Mouse (Mus musculus) hematopoietic stem cell, adult 5-6 weeks (primary cell): ENCODE measurements at regions not wholly inside any gene's neighbourhood (a gene's known extent, or its start where the extent isn't known, plus 50 kb on each side); places are given as distances from the start of the nearest gene placed in this dataset.

Experiments
- ATAC-seq, 2 experiments: fragments of 125-278 bp in 1 of 2; replicated peaks in 1 of 2; 2 replicates each; pipeline ENCODE4 v1.8.0; 2016 to 2017; ENCODE audit warnings: inconsistent platforms in 2 of 2, mild to moderate bottlenecking in 2 of 2, moderate number of reproducible peaks in 2 of 2, low read depth in 1 of 2, moderate TSS enrichment in 1 of 2; ENCODE audit not compliant: low FRiP score in 2 of 2, poor library complexity in 2 of 2, severe bottlenecking in 2 of 2, insufficient read depth in 1 of 2, low TSS enrichment in 1 of 2

DNA sequence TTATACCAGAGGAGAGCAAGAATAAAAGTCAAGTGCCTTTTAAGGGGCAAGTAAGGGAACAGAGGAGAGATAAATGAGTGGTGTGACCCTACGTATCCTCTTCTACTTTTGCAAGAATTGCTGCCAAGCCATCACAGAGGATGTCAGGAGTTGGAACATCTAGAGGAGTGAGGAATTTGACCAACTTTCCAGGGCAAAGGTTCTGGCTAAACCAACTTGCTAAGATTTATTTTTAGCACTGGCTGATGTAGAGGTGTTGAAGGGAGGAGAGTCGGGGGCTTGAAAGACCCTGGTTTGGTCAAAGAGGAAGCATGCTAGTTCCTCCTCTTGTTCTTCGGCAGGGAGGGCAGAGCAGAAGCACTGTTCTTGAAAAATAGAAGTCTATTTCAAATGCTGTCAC lies 113.8 kb upstream of the Dcbld2 start:
- no peak for ATAC-seq

DNA sequence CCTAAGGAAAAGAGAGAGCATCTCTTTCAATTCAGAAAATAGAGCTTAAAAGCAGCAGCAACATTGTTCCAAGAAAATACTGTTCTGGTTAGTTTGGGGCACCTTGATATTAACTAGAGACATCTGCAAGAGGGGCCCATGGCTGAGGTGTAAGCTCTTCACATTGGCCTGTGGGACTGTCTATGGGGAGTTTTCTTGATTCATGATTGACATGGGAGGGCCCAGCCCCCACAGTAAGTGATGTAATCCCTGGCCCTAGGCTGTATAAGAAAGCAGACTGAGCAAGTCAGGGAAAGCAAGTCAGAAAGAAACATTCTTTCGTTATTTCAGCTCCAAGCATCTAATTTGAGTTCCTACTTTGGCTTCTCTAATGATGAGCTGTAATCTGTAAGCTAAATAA lies 113.1 kb upstream of the Dcbld2 start:
- ATAC-seq: no peak

DNA sequence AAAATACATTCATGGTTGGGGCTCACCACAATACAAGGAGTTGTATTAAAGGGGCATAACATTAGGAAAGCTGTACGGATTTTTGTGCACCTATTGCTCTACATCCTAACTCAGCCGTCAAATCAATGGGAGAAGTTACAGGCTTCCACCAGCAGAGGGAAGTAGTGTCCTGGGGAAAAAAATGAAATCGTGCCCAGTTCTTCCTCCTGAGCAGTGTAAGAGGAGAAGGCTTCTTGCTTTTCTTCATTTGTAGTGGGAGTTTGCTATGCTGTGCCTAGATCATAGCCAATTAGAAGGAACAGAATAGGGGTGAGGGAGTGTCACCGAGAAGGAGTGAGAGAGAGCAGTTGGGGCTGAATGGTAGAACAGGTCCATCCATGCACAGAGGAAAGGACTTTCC lies 108.7 kb upstream of the Dcbld2 start:
- ATAC-seq: peak; percentile 73 to 85

DNA sequence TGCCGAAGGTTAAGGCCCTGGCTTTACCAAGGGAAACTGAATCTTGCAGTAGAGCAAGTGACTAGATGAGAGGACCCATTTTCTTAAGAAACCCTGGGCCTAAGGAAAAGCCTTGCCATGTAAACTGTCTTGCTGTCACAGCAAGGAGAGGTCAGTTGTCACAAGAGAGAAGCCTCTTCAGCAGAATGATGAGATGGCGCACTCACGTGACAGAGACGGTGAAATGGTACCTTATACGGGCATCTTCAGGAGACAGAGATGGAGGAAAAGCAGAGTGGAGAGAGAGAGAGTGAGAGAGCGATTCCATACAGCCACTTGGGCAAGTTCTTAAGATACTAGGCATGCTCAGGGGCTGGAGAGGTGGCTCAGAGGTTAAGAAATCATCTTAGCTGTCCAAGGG lies 108.1 kb upstream of the Dcbld2 start:
- ATAC-seq: no peak

DNA sequence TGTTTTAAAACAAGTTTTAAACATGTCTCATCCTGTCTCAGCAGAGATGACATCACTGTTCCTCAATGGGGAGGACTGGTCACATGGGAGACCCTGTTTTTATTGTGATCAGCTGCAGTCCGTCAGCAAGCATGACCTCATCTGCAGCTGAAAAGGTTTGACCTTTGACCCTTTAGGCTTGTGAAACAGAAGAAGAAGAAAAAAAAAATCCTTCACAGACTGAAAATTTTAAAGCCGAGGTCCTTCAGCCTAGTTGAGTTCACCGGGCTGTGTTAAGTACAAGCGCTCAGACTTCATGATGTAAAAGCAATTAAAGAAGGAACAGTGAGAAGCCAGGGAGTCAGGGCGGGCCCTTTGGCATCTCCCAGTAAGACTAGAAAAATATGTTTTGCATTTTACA lies 104.7 kb upstream of the Dcbld2 start:
- no peak for ATAC-seq

DNA sequence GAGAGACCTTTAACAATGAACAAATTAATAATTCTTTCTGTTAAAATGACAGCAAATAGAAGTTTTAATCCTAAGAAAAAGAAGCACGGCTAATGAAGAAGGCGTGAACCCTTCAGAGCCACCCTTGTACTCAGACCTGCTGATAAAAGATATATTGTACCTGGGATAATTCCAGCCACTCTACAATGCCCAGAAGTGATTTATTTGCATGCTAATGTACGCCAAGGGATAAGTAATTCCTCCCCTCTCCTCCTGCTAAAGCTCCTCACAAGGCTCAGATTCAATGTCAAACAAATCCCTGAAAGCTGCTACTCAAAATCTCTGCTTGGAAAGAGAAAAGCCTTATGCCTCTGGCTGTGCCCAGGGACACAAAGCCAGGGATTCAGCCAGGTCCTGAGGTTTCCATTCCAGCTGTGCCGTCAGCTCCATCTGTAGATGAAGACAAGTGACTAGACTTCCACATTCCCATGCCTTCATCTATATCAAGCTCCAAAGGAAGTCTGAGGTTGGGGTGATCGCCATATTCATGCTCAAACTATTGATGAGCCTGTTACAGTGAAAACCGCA lies 91.3 kb upstream of the Dcbld2 start:
- no peak for ATAC-seq

DNA sequence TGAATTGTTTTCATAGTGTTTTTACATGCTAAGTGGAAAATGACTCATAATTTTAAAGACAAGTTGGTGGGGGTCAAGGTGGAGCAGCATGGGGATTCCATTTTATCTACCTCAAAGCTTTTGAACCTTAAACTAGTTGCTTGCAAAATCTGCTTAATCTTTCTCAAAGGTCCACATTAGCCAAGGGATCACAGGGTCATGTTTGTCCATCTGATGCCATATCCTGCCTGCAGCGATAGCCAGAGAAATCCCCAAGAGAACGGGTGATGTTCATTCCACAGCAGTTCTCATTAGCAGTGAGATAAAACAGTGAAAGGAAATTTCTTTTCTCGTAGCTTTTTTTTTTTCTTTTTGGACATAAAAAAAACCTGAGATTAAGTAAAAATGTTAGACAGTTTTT lies 77.2 kb upstream of the Dcbld2 start:
- no peak for ATAC-seq

DNA sequence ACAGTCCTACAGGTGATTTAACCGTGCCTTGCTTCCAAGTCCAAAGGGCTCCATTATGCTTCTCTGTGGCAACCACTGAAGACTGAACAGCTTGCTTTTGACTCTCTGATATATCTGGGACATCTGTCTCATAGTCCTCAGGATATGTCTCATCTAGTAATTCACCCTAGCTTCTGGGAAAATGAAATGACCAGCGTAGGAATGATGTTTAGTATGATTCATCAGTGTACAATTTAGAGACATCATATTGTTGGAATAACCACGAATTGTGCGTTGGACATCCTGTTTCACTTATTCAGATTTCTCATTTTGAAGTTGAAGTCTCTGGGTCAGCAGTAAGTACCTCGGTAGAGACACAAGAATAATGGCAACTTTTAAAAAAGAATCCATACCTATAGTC lies 64.3 kb upstream of the Dcbld2 start:
- no peak for ATAC-seq

DNA sequence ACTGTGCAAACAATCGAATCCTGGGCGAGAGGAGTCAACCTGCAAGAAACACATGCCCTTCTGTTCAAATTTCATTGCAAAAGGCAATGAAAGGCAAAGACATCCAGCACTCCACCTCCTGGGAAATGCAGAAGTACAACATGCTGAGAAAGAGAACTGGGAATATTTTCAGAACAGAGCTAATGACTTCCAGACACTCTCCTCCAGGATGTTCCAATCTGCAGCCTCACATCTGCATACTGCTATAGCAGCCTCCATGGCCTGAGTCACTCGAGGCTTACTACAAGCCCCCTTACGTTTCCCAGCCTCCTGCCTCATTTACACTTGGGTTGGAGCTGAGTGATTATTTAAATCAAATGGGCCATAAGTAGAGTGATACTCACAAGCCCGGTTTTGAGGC lies 58.9 kb upstream of the Dcbld2 start:
- no peak for ATAC-seq

DNA sequence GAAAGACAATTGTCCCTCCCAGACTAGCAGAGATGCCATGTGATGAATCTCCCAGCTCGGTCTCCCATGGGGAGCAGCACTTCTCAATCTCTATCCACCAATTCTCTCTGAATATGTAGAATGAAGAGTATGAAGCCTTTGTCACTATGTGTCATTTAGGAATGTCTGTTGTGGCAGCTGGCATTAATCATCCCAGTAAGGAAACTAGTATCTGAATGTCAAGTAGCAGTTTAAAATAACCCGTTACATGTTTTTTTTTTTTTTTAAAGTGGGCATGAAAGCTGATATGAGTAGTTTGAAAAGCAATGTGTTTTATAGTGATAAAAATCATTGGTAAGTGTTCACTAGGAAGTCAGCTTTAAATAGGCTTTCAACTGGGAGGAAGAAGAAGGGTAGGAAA lies 58.4 kb upstream of the Dcbld2 start:
- peak in 1 of 2 experiments; percentile 36; a peak in 2 of 4 replicates for ATAC-seq

DNA sequence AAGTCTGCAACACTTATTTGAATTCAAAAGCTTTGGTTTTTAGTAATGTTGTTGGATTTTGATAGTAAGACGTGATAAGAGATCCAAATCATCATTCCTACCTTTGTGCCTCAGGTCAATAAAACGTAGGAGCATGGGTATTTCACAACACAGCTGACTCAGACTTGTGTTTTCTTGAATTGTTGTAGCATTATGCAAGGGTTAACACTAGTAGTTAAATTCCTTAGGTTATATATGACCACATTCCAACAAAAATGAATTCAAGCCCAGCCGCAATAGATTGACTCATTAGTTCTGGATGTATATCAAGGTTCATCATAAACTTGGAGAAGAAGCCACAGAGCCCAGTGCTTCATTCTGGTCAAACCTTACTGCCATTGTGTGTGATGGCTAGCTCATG lies 56.1 kb upstream of the Dcbld2 start:
- ATAC-seq: no peak

DNA sequence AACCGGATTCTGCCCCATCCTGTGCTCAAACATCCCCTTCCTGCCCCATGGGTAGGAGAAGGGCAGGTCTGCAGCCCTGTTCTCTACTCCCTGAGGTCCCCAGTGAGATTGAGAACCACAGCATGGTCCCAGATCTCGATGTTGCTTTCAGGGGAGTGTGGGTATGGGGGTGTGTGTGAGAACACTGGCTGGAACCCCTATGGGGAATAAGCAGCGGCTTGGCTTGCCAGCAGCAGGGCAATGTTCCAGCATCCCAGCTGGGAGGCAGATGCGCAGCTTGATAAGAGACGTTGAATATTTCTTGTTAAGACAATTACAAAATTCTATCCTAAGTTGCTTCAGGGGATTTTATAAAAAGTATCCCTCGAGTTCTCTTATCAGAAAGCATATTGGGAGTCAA lies 53.7 kb upstream of the Dcbld2 start:
- no peak for ATAC-seq
